Mouse (Mus musculus) liver, adult (tissue): ENCODE measurements around the gene Tnfrsf13b.

Experiments used
- GATA4 ChIP-seq: IDR thresholded peaks from 2 replicates; pipeline ENCODE4 v1.6.1; 2014; ENCODE audit warnings: mild to moderate bottlenecking, low read length; ENCODE audit not compliant: insufficient replicate concordance

Tnfrsf13b gene

GRCm38 (mm10) chr11:61126606-61127355, at the start of gene Tnfrsf13b:
Gene Tnfrsf13b (plus strand): TSS chr11:61126755.
- TF ChIP-seq GATA4, result no peak

GRCm38 (mm10) chr11:61081624-61082023, 44.9 kb upstream of the Tnfrsf13b start:
- TF ChIP-seq GATA4, result no peak

DNA sequence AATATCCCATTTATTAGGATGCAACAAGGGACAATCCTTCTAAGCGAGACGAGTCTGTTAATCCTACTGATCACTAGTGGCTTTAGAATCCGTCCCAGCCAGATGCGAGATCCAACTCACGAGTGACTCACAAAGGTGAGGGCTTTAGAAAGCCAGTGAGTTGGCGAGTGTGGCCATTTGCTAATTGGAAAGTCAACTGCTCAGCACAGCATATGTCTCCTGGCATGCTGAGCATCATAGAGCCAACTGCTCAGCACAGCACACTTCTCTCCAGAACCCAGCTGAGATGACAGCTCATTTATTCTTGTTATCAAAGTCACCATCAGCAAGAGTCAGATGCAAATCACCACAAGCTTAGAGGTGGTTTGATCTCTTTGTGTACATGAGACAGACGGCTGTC, 36.4 kb upstream of the Tnfrsf13b start:
- TF ChIP-seq GATA4, result no peak

- TF ChIP-seq GATA4, result no peak
These were observed 35.4 kb upstream of the Tnfrsf13b start for GRCm38 (mm10) chr11:61091192-61091591.

GRCm38 (mm10) chr11:61091642-61092262, 34.8 kb upstream of the Tnfrsf13b start:
- no peak for TF ChIP-seq GATA4

DNA sequence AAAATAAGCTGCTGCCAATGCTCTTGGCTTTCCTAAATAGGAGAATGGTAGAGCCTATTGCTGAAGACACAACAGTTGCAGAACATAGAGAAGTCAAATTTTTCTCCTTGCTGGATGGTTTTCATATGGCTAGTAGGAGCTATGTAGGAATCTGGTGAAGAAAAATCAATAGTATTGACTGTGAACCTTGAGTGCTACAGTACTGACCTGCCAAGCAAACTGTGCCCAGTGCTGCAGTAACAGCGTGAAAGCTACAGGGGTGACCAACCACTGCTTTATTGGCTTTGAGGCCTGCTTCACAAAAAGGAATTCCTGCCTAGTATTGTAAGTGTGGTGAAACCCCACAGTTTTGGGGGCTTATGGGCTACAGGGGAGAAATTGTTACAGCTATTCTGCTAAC, 28.5 kb upstream of the Tnfrsf13b start:
- TF ChIP-seq GATA4, result no peak

DNA sequence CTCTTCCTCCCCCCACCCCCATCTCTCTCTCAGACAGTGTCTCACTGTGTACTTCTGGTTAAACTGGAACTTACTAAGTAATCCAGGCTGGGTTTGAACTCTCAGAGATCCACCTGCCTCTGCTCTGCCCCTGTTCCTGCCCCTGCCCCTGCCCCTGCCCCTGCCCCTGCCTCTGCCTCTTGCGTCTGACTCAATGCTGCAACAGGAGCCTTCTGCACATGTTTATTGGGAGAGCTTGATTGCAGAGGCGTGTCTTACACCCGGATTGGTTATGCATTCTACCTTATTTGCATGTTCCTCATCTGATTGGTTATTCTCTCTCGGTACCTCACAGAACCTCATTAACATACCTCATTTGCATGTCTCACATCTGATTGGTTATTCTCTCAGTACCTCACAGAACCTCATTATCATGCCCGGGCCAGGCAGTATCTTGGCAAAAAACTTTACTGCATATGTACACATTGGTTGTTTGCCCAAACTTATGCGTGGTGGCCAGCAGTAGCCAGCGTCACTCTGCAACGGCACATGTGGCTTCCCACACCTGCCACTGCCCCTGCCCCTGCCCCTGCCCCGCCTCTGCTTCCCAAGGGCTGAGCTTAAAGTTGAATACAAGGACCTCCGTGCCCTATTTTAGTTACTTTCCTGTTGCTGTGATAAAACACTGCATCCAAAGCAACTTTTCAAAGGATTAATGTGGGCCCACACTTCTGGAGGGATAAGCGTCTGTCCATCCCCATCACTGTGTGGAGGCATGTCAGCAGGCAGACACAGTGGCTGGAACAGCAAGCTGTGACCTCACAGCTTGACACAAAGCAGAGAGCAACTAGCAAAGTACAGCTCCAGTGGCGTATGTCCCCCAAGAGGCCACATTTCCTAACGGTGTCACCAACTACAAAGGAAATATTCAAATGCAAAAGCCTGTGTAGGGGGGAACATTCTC, 23.9 kb upstream of the Tnfrsf13b start:
- TF ChIP-seq GATA4, result no peak

- no peak for TF ChIP-seq GATA4
These were observed 22.2 kb upstream of the Tnfrsf13b start for GRCm38 (mm10) chr11:61104241-61104901.

DNA sequence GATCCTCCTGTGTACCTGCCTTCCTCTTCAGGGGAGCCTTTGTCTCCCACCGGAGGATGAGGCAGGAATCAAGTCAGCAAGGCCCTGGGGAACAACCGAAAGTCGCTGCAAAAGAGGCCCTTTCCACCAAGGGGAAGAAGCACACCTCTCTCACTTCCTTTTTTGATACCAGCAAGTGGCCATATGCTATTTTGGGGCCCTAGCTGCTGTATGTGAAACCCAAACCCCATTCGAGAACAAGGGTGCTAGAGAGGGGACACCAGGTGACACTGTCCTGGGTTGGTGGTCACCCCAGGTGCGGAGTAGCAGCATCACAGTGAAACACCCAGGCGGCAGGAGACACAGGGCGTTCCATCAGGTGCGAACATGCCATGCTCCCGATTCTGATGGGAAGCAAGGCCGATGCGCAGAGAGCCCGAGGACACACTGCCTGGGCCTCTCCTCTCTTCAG, 17.6 kb upstream of the Tnfrsf13b start:
- no peak for TF ChIP-seq GATA4

DNA sequence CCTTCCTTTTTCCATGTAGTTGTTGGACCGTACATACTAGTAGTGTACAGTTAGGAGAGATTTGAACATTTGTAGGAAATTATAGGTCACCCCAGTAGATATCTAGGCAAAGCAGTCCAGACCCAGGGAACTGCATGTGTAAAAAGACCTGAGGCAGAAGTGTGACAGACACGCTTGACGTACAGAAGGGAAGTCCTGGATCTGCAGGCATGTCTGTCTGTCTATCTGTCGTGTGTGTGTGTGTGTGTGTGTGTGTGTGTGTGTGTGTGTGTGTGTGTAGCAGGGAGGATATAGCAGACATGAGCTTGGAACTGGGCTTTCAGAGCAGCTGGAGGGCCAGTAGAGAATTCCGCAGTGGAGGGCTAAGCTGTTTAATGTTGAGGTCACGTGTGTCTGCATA, 16.8 kb upstream of the Tnfrsf13b start:
- TF ChIP-seq GATA4, result no peak

DNA sequence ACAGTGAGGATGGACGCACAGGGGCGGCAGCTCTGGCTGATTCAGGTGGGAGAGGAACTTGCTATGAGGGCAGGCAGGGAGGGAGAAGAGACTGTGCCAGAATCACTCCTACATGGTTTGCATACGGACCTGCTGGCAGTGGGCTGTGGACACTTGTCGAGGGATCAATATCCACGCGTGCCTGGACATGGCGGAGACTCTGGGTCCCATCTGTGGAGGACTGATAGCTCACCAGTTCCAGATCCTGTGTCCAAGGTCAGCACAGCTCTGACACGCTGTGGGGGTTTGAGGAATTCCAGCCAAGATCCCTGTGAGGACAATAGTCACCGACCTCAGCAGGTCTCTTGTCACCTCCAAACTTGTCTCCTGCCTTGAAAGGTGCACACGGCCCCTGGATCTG, 16.4 kb upstream of the Tnfrsf13b start:
- TF ChIP-seq GATA4, result no peak

GRCm38 (mm10) chr11:61110928-61111327, 15.6 kb upstream of the Tnfrsf13b start:
- TF ChIP-seq GATA4, result no peak

DNA sequence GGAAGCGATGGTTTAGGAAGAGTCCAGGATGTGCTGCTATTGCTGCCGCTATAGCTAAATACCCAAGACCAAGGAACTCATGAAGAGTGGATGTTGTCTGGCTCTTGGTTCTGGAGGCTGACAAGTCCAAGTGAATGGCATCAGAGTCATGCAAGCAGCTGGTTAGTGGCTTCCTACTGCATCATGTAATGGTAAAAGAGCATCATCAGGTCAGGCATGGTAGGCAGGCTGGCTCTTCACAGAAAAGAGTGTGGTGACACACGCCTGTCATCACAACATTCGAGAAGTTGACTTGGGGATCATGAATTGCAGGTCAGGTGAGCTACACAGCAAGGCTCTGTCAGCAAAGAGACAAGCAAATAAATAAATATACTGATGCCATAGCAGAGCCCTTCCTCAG, 15.1 kb upstream of the Tnfrsf13b start:
- no peak for TF ChIP-seq GATA4

DNA sequence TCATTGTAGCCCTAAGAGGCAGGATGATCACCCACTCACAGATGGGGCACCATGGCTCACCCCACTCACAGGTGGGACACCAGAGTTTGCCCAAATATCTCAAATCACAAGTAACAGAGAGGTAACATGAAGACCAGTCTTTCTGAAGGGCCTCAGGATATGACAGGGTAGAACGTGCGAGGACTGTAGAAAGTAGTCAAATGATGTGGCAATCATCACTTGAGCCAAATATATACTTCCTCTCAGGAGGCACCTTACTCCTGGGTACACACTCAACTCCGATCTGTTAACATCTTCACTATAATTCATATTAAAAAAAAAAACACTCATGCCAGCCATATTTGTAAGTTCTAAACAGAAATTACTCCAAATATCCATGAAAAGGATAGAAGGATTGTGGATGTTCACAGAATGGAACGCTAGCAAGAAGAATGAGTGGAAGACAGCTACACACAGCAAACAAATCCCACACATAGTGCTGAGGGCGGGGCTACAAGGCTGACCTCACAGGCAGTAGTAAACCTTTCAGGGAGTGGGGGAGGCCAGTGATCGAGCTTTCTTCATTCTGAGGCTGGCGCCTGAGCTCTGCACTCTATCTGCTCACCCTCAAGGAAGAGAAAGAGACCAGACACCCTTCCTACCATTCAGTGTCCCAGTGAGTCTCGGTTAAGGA, 14.1 kb upstream of the Tnfrsf13b start:
- no peak for TF ChIP-seq GATA4
